Mouse (Mus musculus) kidney, adult 2 months (tissue): ENCODE results near the gene Scn1b.

Source experiments
- CTCF ChIP-seq: fragments of 200-500 bp; conservative IDR thresholded peaks from 2 replicates; pipeline ENCODE4 v1.5.1; 2011; ENCODE audit warnings: low read depth, mild to moderate bottlenecking, control low read depth, low read length, moderate library complexity, mixed read lengths; ENCODE audit not compliant: insufficient read depth, insufficient read length
- POLR2A ChIP-seq: fragments of 200-500 bp; IDR thresholded peaks from one replicate; pipeline ENCODE4 v1.6.1; 2011; ENCODE audit warnings: low read depth, low read length, control low read depth

- TF ChIP-seq POLR2A: no peak
- no peak for TF ChIP-seq CTCF
These were observed 44.7 kb downstream of the Scn1b start for GRCm38 (mm10) chr7:31082106-31082505.
